Mouse (Mus musculus) liver, adult (tissue): ENCODE measurements around the gene Ephb2.

Source experiments
- GATA4 ChIP-seq: IDR thresholded peaks from 2 replicates; pipeline ENCODE4 v1.6.1; 2014; ENCODE audit warnings: mild to moderate bottlenecking, low read length; ENCODE audit not compliant: insufficient replicate concordance

Gene Ephb2

GRCm38 (mm10) chr4:136718193-136718986, 117.4 kb downstream of the Ephb2 start:
- TF ChIP-seq GATA4 = no peak

GRCm38 (mm10) chr4:136716561-136716972, 119.2 kb downstream of the Ephb2 start:
- TF ChIP-seq GATA4 = no peak

GRCm38 (mm10) chr4:136714530-136714929, 121.3 kb downstream of the Ephb2 start:
- TF ChIP-seq GATA4 = no peak

- no peak for TF ChIP-seq GATA4
Observed at GRCm38 (mm10) chr4:136713889-136714288, 121.9 kb downstream of the Ephb2 start.

- no peak for TF ChIP-seq GATA4
Observed at GRCm38 (mm10) chr4:136713431-136713830, 122.4 kb downstream of the Ephb2 start.

GRCm38 (mm10) chr4:136711985-136712768, 123.6 kb downstream of the Ephb2 start:
- no peak for TF ChIP-seq GATA4

GRCm38 (mm10) chr4:136710345-136710744, 125.4 kb downstream of the Ephb2 start:
- no peak for TF ChIP-seq GATA4

- no peak for TF ChIP-seq GATA4
Observed at GRCm38 (mm10) chr4:136708956-136709355, 126.8 kb downstream of the Ephb2 start.

GRCm38 (mm10) chr4:136706696-136707095, 129.1 kb downstream of the Ephb2 start:
- no peak for TF ChIP-seq GATA4

- no peak for TF ChIP-seq GATA4
Observed at GRCm38 (mm10) chr4:136705091-136705490, 130.7 kb downstream of the Ephb2 start.

GRCm38 (mm10) chr4:136704551-136704950, 131.2 kb downstream of the Ephb2 start:
- TF ChIP-seq GATA4 = no peak

- TF ChIP-seq GATA4 = no peak
Observed at GRCm38 (mm10) chr4:136703351-136703750, 132.4 kb downstream of the Ephb2 start.

- no peak for TF ChIP-seq GATA4
Observed at GRCm38 (mm10) chr4:136702456-136702855, 133.3 kb downstream of the Ephb2 start.

- no peak for TF ChIP-seq GATA4
Observed at GRCm38 (mm10) chr4:136701236-136701635, 134.6 kb downstream of the Ephb2 start.

- no peak for TF ChIP-seq GATA4
Observed at GRCm38 (mm10) chr4:136699084-136699450, 136.7 kb downstream of the Ephb2 start.

- no peak for TF ChIP-seq GATA4
Observed at GRCm38 (mm10) chr4:136698404-136699083, 137.2 kb downstream of the Ephb2 start.
